Mouse (Mus musculus) heart, adult 2 months (tissue): ENCODE data around the gene Gabrr3. TPM values are rescaled to one million over a fixed set of nuclear protein-coding genes. Genes with fewer than 3 reads are reported as not detected.

Experiments
- DNase-seq, 2 experiments: peaks; one replicate each; pipeline ENCODE4 v3.0.0; 2021
- H3K27ac ChIP-seq: fragments of 200-600 bp; 2 replicates; pipeline ENCODE4 v1.8.1; 2022
- H3K27me3 ChIP-seq: fragments of 200-500 bp; 2 replicates; pipeline ENCODE4 v1.6.1; 2012; ENCODE audit warnings: mild to moderate bottlenecking, low read length, inconsistent platforms, mixed read lengths; ENCODE audit not compliant: control insufficient read depth, insufficient read depth
- H3K36me3 ChIP-seq: fragments of 200-500 bp; 2 replicates; pipeline ENCODE4 v1.6.1; 2012; ENCODE audit warnings: low read length, inconsistent platforms; ENCODE audit not compliant: control insufficient read depth, insufficient read depth
- H3K4me1 ChIP-seq: fragments of 200-500 bp; 2 replicates; pipeline ENCODE4 v1.6.1; 2011; ENCODE audit warnings: low read length; ENCODE audit not compliant: control insufficient read depth, insufficient read depth
- H3K4me3 ChIP-seq: fragments of 200-600 bp; 2 replicates; pipeline ENCODE4 v1.8.1; 2022
- H3K79me2 ChIP-seq: fragments of 200-500 bp; replicated peaks from 2 replicates; pipeline ENCODE4 v1.6.1; 2012; ENCODE audit warnings: mild to moderate bottlenecking, inconsistent platforms, low read length, moderate library complexity, mixed read lengths; ENCODE audit not compliant: control insufficient read depth, insufficient read depth
- H3K9ac ChIP-seq: fragments of 200-500 bp; 2 replicates; pipeline ENCODE4 v1.6.1; 2012; ENCODE audit warnings: low read depth, mild to moderate bottlenecking, control low read depth, inconsistent platforms, low read length, mixed read lengths
- CTCF ChIP-seq: fragments of 200-600 bp; IDR thresholded peaks from 2 replicates; pipeline ENCODE4 v1.8.1; 2022; ENCODE audit warnings: antibody characterized with exemption, mild to moderate bottlenecking, moderate library complexity
- EP300 ChIP-seq: fragments of 200-500 bp; IDR thresholded peaks from 2 replicates; pipeline ENCODE4 v1.6.1; 2011; ENCODE audit warnings: low read depth, low read length, control low read depth; ENCODE audit not compliant: insufficient read depth
- POLR2A ChIP-seq: fragments of 200-500 bp; IDR thresholded peaks from 2 replicates; pipeline ENCODE4 v1.6.1; 2011; ENCODE audit warnings: mild to moderate bottlenecking, low read depth, low read length, control low read depth; ENCODE audit not compliant: insufficient read depth
- WGBS: fragments of 180-500 bp; shearing (Covaris S2); methylation state at CpG from one replicate; pipeline ENCODE4 v1.1.7; 2018; 5-methylcytosine and 5-hydroxymethylcytosine counted together
- intact Hi-C: fragments of 180-260 bp; cut with DNase I; formaldehyde crosslinking; loops from one replicate; pipeline ENCODE4 v1.15.1; 2025
- polyA plus RNA-seq: library from polyadenylated mRNA; depleted of rRNA; stranded (reverse); fragments of >200 nt; gene quantifications from 2 replicates; pipeline ENCODE4 v1.2.3, GENCODE M21; 2012
- total RNA-seq, 2 experiments: library from RNA; stranded (reverse); gene quantifications; 2 replicates each; pipeline ENCODE4 v1.2.3; 2021

Gabrr3 gene
- total and polyA plus RNA-seq, 3 experiments = 0.05 TPM; not detected in 2

- Histone ChIP-seq H3K9ac (no peak overlapping the region), H3K79me2 (no peaks in the 10 kb centered on the region), H3K4me1 (no peaks in the 10 kb centered on the region; the same call in 1 of the 2 replicates), H3K27ac (no peak overlapping the region), H3K27me3 (no peaks in the 10 kb centered on the region), H3K36me3 (no peaks in the 10 kb centered on the region), H3K4me3 (no peak overlapping the region)
- TF ChIP-seq CTCF (no peak), POLR2A (no peak), EP300 (no peak)
- WGBS = 64% methylated on average over 13 of the region's 13 CpGs
- intact Hi-C loops = loop anchor here (1.0 to 5.0 kb wide), 2 partner anchors 196 to 261 kb away; no protein-coding TSS in a partner anchor
- DNase-seq = no peak
Measured at GRCm38 (mm10) chr16:59421571-59422345, 14.6 kb downstream of the Gabrr3 start.

DNA sequence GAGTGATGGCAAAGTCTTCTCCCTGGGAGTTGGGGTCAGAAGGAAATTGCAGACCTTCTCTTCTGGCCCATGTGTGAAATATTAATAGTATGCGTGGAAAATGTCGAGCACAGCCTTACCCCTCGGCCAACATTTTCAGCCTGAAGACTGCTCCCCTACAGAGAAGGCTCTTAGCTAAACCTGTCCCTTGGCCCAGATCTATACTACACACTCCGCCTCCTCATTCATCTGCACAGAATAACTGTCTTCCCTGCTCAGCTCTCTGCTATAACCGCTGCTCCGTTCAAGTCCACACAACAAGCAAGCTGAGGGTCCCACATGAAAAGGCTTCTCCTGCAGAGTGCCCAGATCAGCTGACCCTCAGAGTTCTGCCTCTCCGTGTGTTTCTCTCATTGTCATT lies 20.8 kb downstream of the Gabrr3 start:
- TF ChIP-seq CTCF (no peak), POLR2A (no peak), EP300 (no peak)
- Histone ChIP-seq H3K4me3 (no peak overlapping the region), H3K9ac (no peak overlapping the region), H3K79me2 (no peaks in the 10 kb centered on the region), H3K4me1 (no peaks in the 10 kb centered on the region), H3K36me3 (no peaks in the 10 kb centered on the region), H3K27ac (no peak overlapping the region), H3K27me3 (no peaks in the 10 kb centered on the region)
- intact Hi-C loops = no loop called here
- WGBS = 77% methylated on average over 7 of the region's 7 CpGs
- no peak for DNase-seq

DNA sequence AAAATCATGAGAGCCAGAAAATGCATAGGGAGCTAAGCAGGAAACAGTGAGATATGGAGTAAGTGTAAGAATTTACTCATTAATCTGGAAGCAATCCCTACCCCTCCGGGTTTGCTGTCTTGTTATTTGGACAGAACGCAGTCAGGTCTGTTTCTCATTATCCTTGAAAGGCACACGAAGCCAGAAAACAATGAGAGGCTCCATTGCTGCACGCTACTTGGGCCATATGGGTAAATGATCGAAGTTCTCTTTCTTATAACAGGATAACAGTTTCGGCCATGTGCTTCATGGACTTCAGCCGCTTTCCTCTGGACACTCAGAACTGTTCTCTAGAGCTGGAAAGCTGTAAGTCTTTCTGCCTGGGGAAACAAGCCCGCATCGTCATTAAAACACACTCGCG lies 26.0 kb downstream of the Gabrr3 start:
- no peaks in the 10 kb centered on the region for H3K79me2 ChIP-seq
- WGBS = 68% methylated on average over 11 of the region's 11 CpGs
- no peak for DNase-seq
- intact Hi-C loops = no loop called here
- H3K4me1 ChIP-seq = no peaks in the 10 kb centered on the region
- no peak overlapping the region for H3K9ac ChIP-seq
- no peak overlapping the region for H3K4me3 ChIP-seq
- no peaks in the 10 kb centered on the region for H3K36me3 ChIP-seq
- H3K27me3 ChIP-seq = no peaks in the 10 kb centered on the region
- TF ChIP-seq CTCF (no peak), EP300 (no peak)
- H3K27ac ChIP-seq = no peak overlapping the region

- intact Hi-C loops = no loop called here
- Histone ChIP-seq H3K79me2 (no peaks in the 10 kb centered on the region), H3K4me3 (no peak overlapping the region), H3K27me3 (no peaks in the 10 kb centered on the region), H3K9ac (no peak overlapping the region), H3K4me1 (no peaks in the 10 kb centered on the region), H3K27ac (no peak overlapping the region), H3K36me3 (no peaks in the 10 kb centered on the region)
- 81% methylated on average over 7 of the region's 7 CpGs for WGBS
- TF ChIP-seq CTCF (no peak), POLR2A (no peak), EP300 (no peak)
- DNase-seq = no peak
Measured at GRCm38 (mm10) chr16:59444880-59445559, 37.9 kb downstream of the Gabrr3 start.

DNA sequence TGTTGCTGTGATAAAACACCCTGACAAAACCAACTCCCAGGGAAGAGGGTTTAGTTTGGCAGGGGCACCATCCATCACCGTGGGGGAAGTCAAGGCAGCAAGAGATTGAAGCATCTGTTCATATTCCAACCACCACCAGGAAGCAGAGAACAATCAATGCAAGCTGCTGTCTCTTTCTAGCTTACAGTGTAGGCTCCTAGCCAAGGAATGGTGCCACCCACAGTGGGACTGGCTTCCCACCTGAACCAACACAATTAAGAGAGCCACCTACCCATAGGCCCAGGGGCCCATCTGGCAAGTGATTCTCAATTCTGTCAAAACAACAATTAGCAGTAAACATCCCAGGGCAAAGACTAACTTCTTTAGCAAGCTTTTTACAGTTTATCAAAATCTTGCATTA lies 41.0 kb downstream of the Gabrr3 start:
- intact Hi-C loops = no loop called here

GRCm38 (mm10) chr16:59449092-59449491 lies 42.0 kb downstream of the Gabrr3 start:
- no peaks in the 10 kb centered on the region for H3K4me1 ChIP-seq
- no peaks in the 10 kb centered on the region for H3K79me2 ChIP-seq
- no peak for DNase-seq
- no peak overlapping the region for H3K9ac ChIP-seq
- intact Hi-C loops = no loop called here
- no peak overlapping the region for H3K4me3 ChIP-seq
- TF ChIP-seq POLR2A = no peak
- no peak for TF ChIP-seq EP300
- TF ChIP-seq CTCF = no peak
- no peaks in the 10 kb centered on the region for H3K27me3 ChIP-seq
- H3K36me3 ChIP-seq = no peaks in the 10 kb centered on the region
- H3K27ac ChIP-seq = no peak overlapping the region

More for the DNA sequence above, 41.0 kb downstream of the Gabrr3 start:
- Histone ChIP-seq H3K4me3 (no peak overlapping the region), H3K27me3 (no peaks in the 10 kb centered on the region), H3K79me2 (no peaks in the 10 kb centered on the region), H3K9ac (no peak overlapping the region), H3K27ac (no peak overlapping the region), H3K4me1 (no peaks in the 10 kb centered on the region), H3K36me3 (no peaks in the 10 kb centered on the region)
- no peak for DNase-seq
- WGBS = 60% methylated on average over 1 of the region's 1 CpGs
- no peak for TF ChIP-seq CTCF
- no peak for TF ChIP-seq EP300
- no peak for TF ChIP-seq POLR2A
